Mouse (Mus musculus) limb, embryonic 14.5 days (tissue): ENCODE results near the gene Trak2. TPM values are rescaled to one million over a fixed set of nuclear protein-coding genes. Genes with fewer than 3 reads are reported as not detected.

ENCODE experiments used
- ATAC-seq: fragments of 200-750 bp; cut with Nextera tagmentation; 2 replicates; pipeline ENCODE4 v1.8.0; 2017; ENCODE audit warnings: low read depth, moderate number of reproducible peaks, moderate TSS enrichment; ENCODE audit not compliant: low FRiP score
- DNase-seq: peaks from one replicate; pipeline ENCODE4 v3.0.0-alpha.2; 2015; ENCODE audit warnings: low spot score
- H3K27ac ChIP-seq: fragments of 300-500 bp; sonication (generic); replicated peaks from 2 replicates; pipeline ENCODE4 v1.5.1; 2014; ENCODE audit warnings: low read depth, mild to moderate bottlenecking, low read length, moderate library complexity, mixed read lengths
- H3K27me3 ChIP-seq: fragments of 300-500 bp; sonication (generic); 2 replicates; pipeline ENCODE4 v1.6.1; 2014; ENCODE audit warnings: low read length, mixed read lengths; ENCODE audit not compliant: control insufficient read depth, insufficient read depth
- H3K36me3 ChIP-seq: fragments of 300-500 bp; sonication (generic); 2 replicates; pipeline ENCODE4 v1.6.1; 2014; ENCODE audit warnings: mild to moderate bottlenecking, low read length, moderate library complexity, mixed read lengths; ENCODE audit not compliant: control insufficient read depth, insufficient read depth
- H3K4me1 ChIP-seq: fragments of 300-500 bp; sonication (generic); 2 replicates; pipeline ENCODE4 v1.6.1; 2014; ENCODE audit warnings: antibody characterized with exemption, low read length, mixed read lengths; ENCODE audit not compliant: control insufficient read depth, insufficient read depth
- H3K4me2 ChIP-seq: fragments of 300-500 bp; sonication (generic); replicated peaks from 2 replicates; pipeline ENCODE4 v1.6.1; 2014; ENCODE audit warnings: low read depth, mild to moderate bottlenecking, low read length, moderate library complexity; ENCODE audit not compliant: severe bottlenecking
- H3K4me3 ChIP-seq: fragments of 300-500 bp; sonication (generic); replicated peaks from 2 replicates; pipeline ENCODE4 v1.5.1; 2014; ENCODE audit warnings: low read length
- H3K9ac ChIP-seq: fragments of 300-500 bp; sonication (generic); 2 replicates; pipeline ENCODE4 v1.6.1; 2014; ENCODE audit warnings: mild to moderate bottlenecking, low read depth, low read length, moderate library complexity; ENCODE audit not compliant: severe bottlenecking
- H3K9me3 ChIP-seq: fragments of 300-500 bp; sonication (generic); 2 replicates; pipeline ENCODE4 v1.6.1; 2016; ENCODE audit warnings: low read length; ENCODE audit not compliant: control insufficient read depth
- POLR2A ChIP-seq: fragments of 200-500 bp; IDR thresholded peaks from 2 replicates; pipeline ENCODE4 v1.8.0; 2012; ENCODE audit warnings: inconsistent platforms, mild to moderate bottlenecking, moderate library complexity, borderline replicate concordance; ENCODE audit not compliant: insufficient read depth, insufficient read length; ENCODE audit errors: extremely low read depth
- WGBS: fragments of 180-500 bp; shearing (Covaris S2); extraction: QIAGEN DNeasy Blood & Tissue Kit; methylation state at CpG from one replicate; pipeline ENCODE4 v1.1.7; 2014; 5-methylcytosine and 5-hydroxymethylcytosine counted together
- polyA plus RNA-seq, 2 experiments: library from polyadenylated mRNA; depleted of rRNA in 1 of 2; stranded (reverse) in 1 of 2; unstranded in 1 of 2; fragments of >200 nt; fragmentation: Nextera tagmentation in 1 of 2; extraction: Ambion mirVana in 1 of 2; gene quantifications; 2 replicates each; pipeline versions ENCODE4 v1.2.1 to v1.2.3; 2012 to 2014

The Trak2 gene
- polyA plus RNA-seq, 2 experiments, result 11.9 to 15.8 TPM

DNA sequence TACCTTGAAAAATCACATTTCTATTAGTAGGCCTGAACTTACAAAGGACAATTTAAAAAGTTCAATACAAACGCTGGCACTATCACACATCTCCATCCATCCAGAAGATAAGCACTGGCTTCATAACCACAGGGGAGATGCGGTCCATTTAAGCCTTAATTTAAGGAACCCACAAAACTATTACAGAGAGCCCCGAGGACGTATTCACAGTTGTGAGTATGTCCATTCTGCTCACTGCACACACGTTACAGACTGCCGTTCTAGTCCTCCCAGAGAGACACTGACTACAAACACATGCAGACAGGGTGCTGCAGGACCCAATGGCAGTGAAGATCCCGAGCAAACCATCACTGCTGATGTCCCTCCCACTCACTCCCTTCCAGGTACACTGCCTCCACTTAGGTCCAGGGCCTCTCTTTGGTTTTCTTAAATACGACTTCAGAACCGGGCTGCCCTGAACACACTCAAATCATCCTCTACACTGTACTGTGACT lies 35.6 kb downstream of the Trak2 start:
- no peak overlapping the region for H3K4me2 ChIP-seq
- H3K27me3 ChIP-seq, result no peaks in the 10 kb centered on the region
- WGBS, result 94% methylated on average over 9 of the region's 9 CpGs
- no peak overlapping the region for H3K9ac ChIP-seq
- DNase-seq (no peak), ATAC-seq (no peak)
- no peaks in the 10 kb centered on the region for H3K9me3 ChIP-seq
- H3K36me3 ChIP-seq, result peaks cover 4% of the 10 kb centered on the region; the same call in 1 of the 2 replicates
- no peak overlapping the region for H3K4me3 ChIP-seq
- no peaks in the 10 kb centered on the region for H3K4me1 ChIP-seq
- H3K27ac ChIP-seq, result no peak overlapping the region
- TF ChIP-seq POLR2A, result no peak

DNA sequence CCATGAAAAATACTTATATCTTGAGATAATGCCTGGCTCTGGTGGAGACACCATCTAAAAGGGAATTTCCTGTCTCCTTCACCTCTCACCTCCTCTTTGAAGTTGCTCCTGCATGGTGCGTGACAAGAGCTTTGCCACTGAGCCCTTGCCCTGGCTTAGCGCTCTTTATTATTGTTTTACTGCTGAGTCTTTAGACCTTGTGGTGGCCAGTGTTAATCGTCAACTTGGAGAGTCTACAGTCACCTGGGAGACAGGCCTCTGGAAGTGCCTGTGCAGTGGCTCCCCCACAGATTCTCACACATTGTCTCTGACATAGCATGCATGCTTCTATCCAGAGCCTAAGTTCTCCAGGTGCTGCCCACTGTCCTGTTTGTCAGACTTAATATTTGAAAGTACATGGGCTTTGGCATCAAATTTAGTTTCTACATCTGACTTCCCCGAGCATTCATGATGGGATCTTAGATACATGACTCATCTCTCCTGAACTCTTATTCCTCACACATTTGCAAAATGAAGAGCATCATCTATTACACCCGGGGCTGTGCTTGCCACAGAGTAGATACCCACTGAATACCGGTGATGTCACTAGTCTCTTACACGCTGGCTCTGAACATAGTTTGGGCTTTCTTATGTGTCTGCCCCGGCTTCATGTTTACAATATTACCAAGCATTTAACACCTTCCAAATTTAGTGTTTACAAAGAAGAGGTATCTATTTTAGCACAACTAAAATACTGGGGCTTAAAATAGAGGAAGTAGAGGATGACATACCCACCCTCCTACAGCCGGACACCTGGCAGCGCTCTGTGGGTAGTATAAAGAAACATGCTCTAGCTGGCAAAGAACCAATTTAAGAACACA lies 36.3 kb downstream of the Trak2 start:
- Histone ChIP-seq H3K9ac (no peak overlapping the region), H3K4me3 (no peak overlapping the region), H3K27me3 (no peaks in the 10 kb centered on the region), H3K27ac (no peak overlapping the region), H3K36me3 (peaks cover 4% of the 10 kb centered on the region; the same call in 1 of the 2 replicates), H3K9me3 (no peaks in the 10 kb centered on the region), H3K4me1 (no peaks in the 10 kb centered on the region), H3K4me2 (no peak overlapping the region)
- TF ChIP-seq POLR2A, result no peak
- DNase-seq (no peak), ATAC-seq (no peak)
- 86% methylated on average over 10 of the region's 10 CpGs for WGBS

DNA sequence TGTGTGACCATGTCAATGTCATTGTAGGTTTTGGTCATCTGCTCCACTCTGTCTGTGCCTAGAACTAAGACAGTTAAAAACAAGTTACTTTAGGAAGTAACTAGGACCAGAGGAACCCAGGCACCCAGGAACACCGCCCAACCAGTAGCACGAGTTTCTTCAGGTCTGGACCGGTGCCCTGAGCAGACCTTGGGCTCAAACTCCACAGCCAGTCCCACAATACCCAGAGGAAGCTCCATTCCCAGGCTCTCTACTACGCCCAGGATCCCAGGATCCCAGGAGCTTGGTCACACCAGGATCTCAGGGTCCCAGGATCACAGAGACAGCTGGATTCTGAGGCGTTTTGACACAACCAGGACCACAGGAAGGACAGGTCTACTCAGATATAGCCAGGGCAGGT lies 46.6 kb downstream of the Trak2 start:
- WGBS, result 92% methylated on average over 5 of the region's 5 CpGs
- ATAC-seq, result no peak

DNA sequence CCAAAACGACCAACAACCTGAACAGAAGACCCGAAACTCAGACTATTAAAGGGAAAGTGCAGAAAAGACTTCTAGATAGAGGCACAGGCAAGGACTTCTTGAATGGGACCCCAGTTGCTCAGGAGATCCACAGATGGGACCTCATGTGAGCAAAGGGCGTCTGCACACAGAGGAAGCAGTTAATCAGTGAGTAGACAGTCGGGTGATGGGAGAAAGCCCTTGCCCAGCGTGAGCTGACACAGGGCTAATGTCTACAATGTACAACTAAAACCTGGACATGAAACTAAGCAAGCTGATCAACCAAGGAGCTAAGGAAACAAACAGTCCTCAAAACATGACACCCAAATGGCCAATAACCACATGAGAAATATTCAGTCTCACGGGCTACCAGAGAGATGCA lies 55.7 kb downstream of the Trak2 start:
- no peak overlapping the region for H3K4me2 ChIP-seq
- no peak for TF ChIP-seq POLR2A
- H3K27me3 ChIP-seq, result no peaks in the 10 kb centered on the region
- H3K9ac ChIP-seq, result no peak overlapping the region
- H3K9me3 ChIP-seq, result no peaks in the 10 kb centered on the region
- H3K4me1 ChIP-seq, result no peaks in the 10 kb centered on the region
- no peak overlapping the region for H3K27ac ChIP-seq
- no peak overlapping the region for H3K4me3 ChIP-seq
- WGBS, result 75% methylated on average over 6 of the region's 6 CpGs
- ATAC-seq (no peak), DNase-seq (no peak)
- peaks cover 64% of the 10 kb centered on the region for H3K36me3 ChIP-seq

More for the DNA sequence above, 46.6 kb downstream of the Trak2 start:
- Histone ChIP-seq H3K4me2 (no peak overlapping the region), H3K4me3 (no peak overlapping the region), H3K36me3 (peaks cover 12% of the 10 kb centered on the region; the same call in 1 of the 2 replicates), H3K27me3 (no peaks in the 10 kb centered on the region), H3K9ac (no peak overlapping the region), H3K27ac (no peak overlapping the region), H3K9me3 (peaks cover 7% of the 10 kb centered on the region; the same call in 1 of the 2 replicates), H3K4me1 (no peaks in the 10 kb centered on the region)
- no peak for DNase-seq
- TF ChIP-seq POLR2A, result no peak

DNA sequence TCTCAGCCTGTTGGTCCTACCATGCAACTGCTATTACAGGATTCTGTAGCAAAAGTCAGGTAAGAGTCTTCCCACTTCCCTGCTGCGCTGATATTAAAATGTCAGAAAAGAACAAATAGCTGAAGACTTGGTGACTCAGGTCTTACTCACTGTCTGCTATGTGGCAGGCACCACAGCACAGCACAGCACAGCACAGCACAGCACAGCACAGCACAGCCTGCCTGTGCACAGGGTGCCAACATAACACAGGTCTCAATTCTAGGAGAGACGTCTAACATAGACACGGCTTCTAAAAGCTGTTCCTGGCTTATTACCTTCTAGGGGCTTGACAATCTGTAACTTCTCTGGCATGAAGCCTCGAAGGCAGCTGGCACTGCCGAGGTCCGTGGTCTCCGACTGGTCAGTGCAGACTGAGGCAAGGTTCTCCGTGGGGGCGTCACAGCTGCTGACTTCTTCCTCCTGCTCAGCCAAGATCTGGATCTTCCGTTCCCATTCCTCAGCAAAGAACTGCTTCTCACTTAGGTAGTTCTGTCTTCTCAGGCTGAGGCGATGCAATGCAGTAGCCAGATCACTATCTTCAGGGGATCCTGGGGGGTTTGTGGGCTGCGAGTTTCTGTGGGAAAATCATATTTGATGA lies 63.5 kb downstream of the Trak2 start:
- peaks cover 77% of the 10 kb centered on the region for H3K36me3 ChIP-seq
- DNase-seq (no peak), ATAC-seq (no peak)
- H3K27ac ChIP-seq, result no peak overlapping the region
- no peak overlapping the region for H3K4me3 ChIP-seq
- H3K4me1 ChIP-seq, result no peaks in the 10 kb centered on the region
- H3K9ac ChIP-seq, result no peak overlapping the region
- H3K4me2 ChIP-seq, result no peak overlapping the region
- H3K9me3 ChIP-seq, result no peaks in the 10 kb centered on the region
- 89% methylated on average over 12 of the region's 12 CpGs for WGBS
- no peak for TF ChIP-seq POLR2A
- H3K27me3 ChIP-seq, result no peaks in the 10 kb centered on the region
